Mouse (Mus musculus): ENCODE measurements at regions not wholly inside any gene's neighbourhood (a gene's known extent, or its start where the extent isn't known, plus 50 kb on each side); places are given as distances from the start of the nearest gene placed in this dataset.

DNA sequence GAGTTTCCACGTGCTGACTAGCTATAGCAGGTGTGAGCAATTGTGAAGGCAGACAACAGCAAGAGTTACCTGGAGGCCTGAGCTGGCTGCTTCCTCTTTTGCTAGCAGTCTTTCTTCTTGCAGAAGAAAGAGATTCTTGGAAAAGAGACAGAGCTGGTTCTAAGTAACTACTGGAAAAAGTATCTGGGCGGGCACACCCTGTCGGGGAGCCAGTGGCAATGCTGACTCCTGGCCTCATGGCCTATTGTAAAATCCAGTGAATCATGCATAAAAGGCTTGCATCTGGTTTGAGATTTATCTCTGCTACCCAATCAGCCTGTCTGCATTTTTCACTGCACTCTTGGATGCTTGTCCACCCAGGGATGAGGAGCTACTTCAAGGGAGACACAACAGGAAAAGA lies 372.2 kb downstream of the Fgf9 start:
- Histone ChIP-seq H3K4me2 (ENCODE audit: insufficient read depth, low read depth, poor library complexity, severe bottlenecking) (no peak overlapping the region), H3K9ac (ENCODE audit: insufficient read depth, low read depth) (no peak overlapping the region), H3K27me3 (replicated peaks) (no peaks in the 10 kb centered on the region), H3K27ac (ENCODE audit: insufficient read depth, low read depth) (no peak overlapping the region), H3K4me3 (replicated peaks in 1 of 3; ENCODE audit: low read depth in 2 of 3, low read length in 2 of 3, poor library complexity in 1 of 3) (no peak overlapping the region), H3K79me2 (replicated peaks; ENCODE audit: control insufficient read depth, extremely low read depth, insufficient read depth, poor library complexity, severe bottlenecking) (no peaks in the 10 kb centered on the region), H3K36me3 (replicated peaks in 1 of 2; ENCODE audit: control insufficient read depth in 1 of 2, insufficient read depth in 1 of 2, low read length in 1 of 2) (no peaks in the 10 kb centered on the region), H3K9me3 (replicated peaks; ENCODE audit: low read length) (no peaks in the 10 kb centered on the region), H3K4me1 (ENCODE audit: control insufficient read depth in 1 of 2, insufficient read depth in 2 of 2) (no peaks in the 10 kb centered on the region)
- dilution Hi-C loops (cut with MboI; ENCODE audit: extremely low pct_ligation_motif_present, extremely low pct_unique_long_range_greater_than_20kb, low sequenced_read_pairs) = no loop called here
- in situ Hi-C loops (cut with MboI; ENCODE audit: low pct_ligation_motif_present, low pct_unique_long_range_greater_than_20kb, low sequenced_read_pairs) = no loop called here
- TF ChIP-seq MEF2A (IDR thresholded peaks at IDR 0.05; ENCODE audit: borderline replicate concordance, low read depth, low read length) = no peak
- no peak for TF ChIP-seq MAX (IDR thresholded peaks at IDR 0.05; ENCODE audit: low read length)
- TF ChIP-seq MAZ (IDR thresholded peaks at IDR 0.05; ENCODE audit: low read depth, low read length) = no peak
- no peak for TF ChIP-seq USF1 (IDR thresholded peaks at IDR 0.05; ENCODE audit: low read depth, low read length)
- no peak for TF ChIP-seq ETS1 (conservative IDR thresholded peaks at IDR 0.05; ENCODE audit: low read depth, low read length)
- no peak for TF ChIP-seq JUN (IDR thresholded peaks at IDR 0.05; ENCODE audit: insufficient read depth, low read depth, low read length)
- no peak for TF ChIP-seq MXI1 (IDR thresholded peaks at IDR 0.05; ENCODE audit: low read depth, low read length)
- no peak for DNase-seq (ENCODE audit: extremely low read depth)

DNA sequence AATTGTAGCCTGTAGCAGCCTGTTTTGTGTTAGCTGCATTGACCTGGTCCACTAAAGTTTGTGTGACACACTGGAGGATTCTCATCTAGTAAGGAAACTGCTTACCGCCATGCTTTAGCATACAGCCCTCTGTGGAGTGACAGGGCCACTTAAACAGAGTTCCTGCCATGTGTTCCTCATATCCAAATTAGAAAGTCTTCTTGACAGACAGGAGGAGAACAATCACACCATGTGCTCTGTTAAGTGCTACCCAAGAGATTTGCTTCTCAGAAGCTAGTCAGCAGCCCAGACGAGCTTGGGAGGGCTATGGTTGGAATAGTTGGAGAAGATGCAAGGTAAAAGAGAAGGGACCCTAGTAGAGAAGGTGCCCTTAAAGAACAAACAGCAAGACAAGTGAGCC lies 369.6 kb downstream of the Fgf9 start:
- H3K9me3 ChIP-seq (replicated peaks; ENCODE audit: low read length) = no peaks in the 10 kb centered on the region
- no peaks in the 10 kb centered on the region for H3K4me1 ChIP-seq (ENCODE audit: control insufficient read depth in 1 of 2, insufficient read depth in 2 of 2)
- DNase-seq (ENCODE audit: extremely low read depth) = no peak
- H3K36me3 ChIP-seq (replicated peaks in 1 of 2; ENCODE audit: control insufficient read depth in 1 of 2, insufficient read depth in 1 of 2, low read length in 1 of 2) = no peaks in the 10 kb centered on the region
- no peaks in the 10 kb centered on the region for H3K27me3 ChIP-seq (replicated peaks)
- no peaks in the 10 kb centered on the region for H3K79me2 ChIP-seq (replicated peaks; ENCODE audit: control insufficient read depth, extremely low read depth, insufficient read depth, poor library complexity, severe bottlenecking)
- H3K27ac ChIP-seq (ENCODE audit: insufficient read depth, low read depth) = no peak overlapping the region
- in situ Hi-C loops (cut with MboI; ENCODE audit: low pct_ligation_motif_present, low pct_unique_long_range_greater_than_20kb, low sequenced_read_pairs) (no loop called here), dilution Hi-C loops (cut with MboI; ENCODE audit: extremely low pct_ligation_motif_present, extremely low pct_unique_long_range_greater_than_20kb, low sequenced_read_pairs) (no loop called here)
- TF ChIP-seq PAX5 (IDR thresholded peaks at IDR 0.05; ENCODE audit: low read length) (no peak), NRF1 (IDR thresholded peaks at IDR 0.05; ENCODE audit: low read depth, low read length) (no peak), ZC3H11A (IDR thresholded peaks at IDR 0.05; ENCODE audit: low read depth, low read length) (no peak), MEF2A (IDR thresholded peaks at IDR 0.05; ENCODE audit: borderline replicate concordance, low read depth, low read length) (no peak), BHLHE40 (IDR thresholded peaks at IDR 0.05; ENCODE audit: low read depth, low read length) (no peak), IRF4 (IDR thresholded peaks at IDR 0.05; ENCODE audit: low read depth, low read length) (no peak), MXI1 (IDR thresholded peaks at IDR 0.05; ENCODE audit: low read depth, low read length) (no peak), NELFE (IDR thresholded peaks at IDR 0.05; ENCODE audit: low read depth, low read length) (no peak), MAZ (IDR thresholded peaks at IDR 0.05; ENCODE audit: low read depth, low read length) (no peak), POLR2A (IDR thresholded peaks at IDR 0.05; ENCODE audit: low read depth, low read length) (no peak), CHD2 (IDR thresholded peaks at IDR 0.05; ENCODE audit: low read length) (no peak), JUN (IDR thresholded peaks at IDR 0.05; ENCODE audit: insufficient read depth, low read depth, low read length) (no peak), CTCF (conservative IDR thresholded peaks at IDR 0.05 in 1 of 2, IDR thresholded peaks at IDR 0.05 in 1 of 2; ENCODE audit: low read depth in 2 of 2, low read length in 2 of 2) (no peak), USF1 (IDR thresholded peaks at IDR 0.05; ENCODE audit: low read depth, low read length) (no peak), ELF1 (IDR thresholded peaks at IDR 0.05; ENCODE audit: low read depth, low read length) (no peak), MAFK (IDR thresholded peaks at IDR 0.05; ENCODE audit: insufficient replicate concordance, low read length) (no peak), TCF12 (IDR thresholded peaks at IDR 0.05; ENCODE audit: low read depth, low read length) (no peak), RCOR1 (conservative IDR thresholded peaks at IDR 0.05; ENCODE audit: low read depth, low read length) (no peak)
- H3K4me2 ChIP-seq (ENCODE audit: insufficient read depth, low read depth, poor library complexity, severe bottlenecking) = no peak overlapping the region
- no peak overlapping the region for H3K9ac ChIP-seq (ENCODE audit: insufficient read depth, low read depth)
- H3K4me3 ChIP-seq (replicated peaks in 1 of 3; ENCODE audit: low read depth in 2 of 3, low read length in 2 of 3, poor library complexity in 1 of 3) = no peak overlapping the region

Measured in CH12.LX (cell line).